ENCODE assay signal across 25 mouse cellular contexts in the genomic region with DNA sequence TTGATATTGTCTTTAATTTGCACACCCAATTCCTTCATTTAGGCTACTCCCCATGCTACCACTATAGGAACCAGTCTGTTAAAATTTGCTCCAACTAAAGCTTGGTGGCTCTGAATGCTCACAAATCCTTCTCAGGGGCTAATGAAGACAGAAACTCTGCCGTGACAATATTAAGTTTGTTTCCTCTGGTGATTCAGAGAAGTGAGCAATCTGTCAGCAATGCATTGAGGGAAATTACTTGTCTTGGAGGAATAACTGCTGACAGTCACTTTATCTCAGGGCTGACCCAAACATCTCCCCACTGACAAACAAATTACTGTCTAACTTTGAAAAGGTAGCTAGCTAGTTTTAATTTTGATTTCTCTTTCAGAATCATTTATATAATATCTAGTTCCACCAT.
"Had no signal": no experiment of that assay in that cellular context is flagged by ENCODE, and none has a peak within 500 bp of the region (broad histone marks: within the 10 kb centered on the region; RNA-seq: fewer than 3 reads in every experiment).

No protein-coding gene starts in this region.

- H3K4me1 ChIP-seq: hindbrain, embryonic 13.5 days; hindbrain, embryonic 15.5 days; kidney, embryonic 15.5 days; limb, embryonic 13.5 days; liver, embryonic 12.5 days had no signal

- ATAC-seq: hindbrain, postnatal 0 days; intestine, embryonic 16.5 days; liver, embryonic 12.5 days had no signal

- H3K27me3 ChIP-seq: heart, embryonic 13.5 days; heart, embryonic 15.5 days; hindbrain, embryonic 13.5 days; hindbrain, embryonic 15.5 days; limb, embryonic 13.5 days; limb, embryonic 15.5 days; liver, embryonic 12.5 days had no signal

- H3K9ac ChIP-seq: heart, embryonic 13.5 days; heart, embryonic 15.5 days; hindbrain, embryonic 13.5 days; hindbrain, embryonic 15.5 days; kidney, embryonic 15.5 days; limb, embryonic 13.5 days; limb, embryonic 15.5 days; liver, embryonic 12.5 days; liver, embryonic 14.5 days had no signal

- H3K4me3 ChIP-seq: heart, embryonic 13.5 days; heart, embryonic 15.5 days; hindbrain, embryonic 13.5 days; hindbrain, embryonic 15.5 days; kidney, embryonic 15.5 days; limb, embryonic 13.5 days; limb, embryonic 15.5 days; liver, embryonic 12.5 days had no signal

- H3K9me3 ChIP-seq: heart, embryonic 13.5 days; heart, embryonic 15.5 days; hindbrain, embryonic 13.5 days; hindbrain, embryonic 15.5 days; kidney, embryonic 15.5 days; limb, embryonic 13.5 days; limb, embryonic 15.5 days; liver, embryonic 12.5 days had no signal

- H3K4me2 ChIP-seq: heart, embryonic 11.5 days; heart, embryonic 13.5 days; heart, embryonic 15.5 days; hindbrain, embryonic 13.5 days; hindbrain, embryonic 15.5 days; kidney, embryonic 15.5 days; limb, embryonic 13.5 days; limb, embryonic 15.5 days; liver, embryonic 12.5 days had no signal

- DNase-seq: gastrocnemius, postnatal 14 days; gastrocnemius, postnatal 36 days; heart, postnatal 14 days; heart, postnatal 36 days; kidney, adult 11 months; kidney, adult 2 months; kidney, adult 9 months; kidney, postnatal 14 days; kidney, postnatal 36 days; layer of hippocampus, adult 9-11 months; layer of hippocampus, postnatal 36 days; left cerebral cortex, postnatal 4 days had no signal

- H3K36me3 ChIP-seq: heart, embryonic 13.5 days; heart, embryonic 15.5 days; hindbrain, embryonic 13.5 days; hindbrain, embryonic 15.5 days; kidney, embryonic 15.5 days; limb, embryonic 13.5 days; limb, embryonic 15.5 days had no signal

- H3K27ac ChIP-seq: heart, embryonic 13.5 days; heart, embryonic 15.5 days; hindbrain, embryonic 13.5 days; hindbrain, embryonic 15.5 days; hindbrain, postnatal 0 days; kidney, embryonic 15.5 days; kidney, postnatal 0 days; limb, embryonic 13.5 days; limb, embryonic 15.5 days; liver, embryonic 12.5 days; liver, embryonic 14.5 days had no signal
